8 mouse cellular contexts compared by ENCODE assay signal in the genomic region with DNA sequence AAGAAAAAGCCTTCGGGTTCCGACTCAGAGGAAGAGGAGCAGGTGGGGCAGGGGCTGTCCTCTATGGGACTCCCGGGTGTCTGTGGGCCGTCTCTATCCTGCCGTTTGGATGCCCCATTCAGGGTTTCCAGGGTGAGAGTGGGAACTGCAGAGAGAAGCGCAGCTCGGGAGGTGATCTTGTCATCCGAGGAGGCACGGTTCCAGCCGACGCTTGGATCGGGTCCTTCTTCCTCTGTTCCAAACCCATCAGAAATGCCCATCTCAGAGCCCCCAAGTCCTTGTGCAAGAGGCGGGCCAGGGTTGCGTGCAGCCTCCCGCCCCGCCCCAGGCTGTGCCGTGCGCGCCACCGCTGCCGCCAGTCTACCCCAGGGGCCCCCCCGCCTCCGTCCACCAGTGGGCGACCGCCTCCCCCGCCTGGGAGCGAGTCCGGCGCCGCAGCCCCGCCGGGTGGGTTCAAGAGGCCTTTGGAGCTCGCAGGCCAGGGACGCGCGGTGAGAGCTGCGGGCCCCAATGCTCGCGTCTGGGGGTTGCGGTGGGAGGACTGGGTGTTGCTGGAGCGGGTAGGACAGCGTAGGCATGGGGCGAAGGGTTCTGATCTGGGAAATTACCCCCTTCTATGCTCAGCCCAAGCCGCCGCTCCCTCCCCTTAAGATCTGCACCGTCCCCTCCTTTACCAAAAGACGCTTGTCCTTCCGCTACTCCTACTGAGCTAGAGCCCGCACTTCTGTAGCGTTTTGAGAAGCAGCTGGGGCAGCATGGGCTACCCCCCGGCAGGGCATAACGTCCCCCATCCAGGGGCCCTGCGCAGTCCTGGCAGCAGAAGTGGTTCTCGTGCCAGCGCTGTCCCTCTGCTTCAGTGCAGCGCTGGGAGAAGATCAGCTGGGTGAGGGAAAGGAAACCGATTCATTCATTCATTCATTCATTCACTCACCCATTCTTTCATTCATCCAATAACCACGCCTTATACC. TPM values are rescaled to one million over a fixed set of nuclear protein-coding genes. Genes with fewer than 3 reads are reported as not detected.
DNase-seq lines count a peak whose midpoint lies in the region; ATAC-seq and TF ChIP-seq lines count a peak whose summit lies in the region.

Frs3 (plus strand) TSS at position 423 of the 968 bp plus-strand sequence.

- peak; percentile 10 for ATAC-seq in CD4-positive, CD25-positive, alpha-beta regulatory T cell, adult 4 months
- peak; percentile 68 for ATAC-seq in heart, embryonic 11.5 days (replicated peaks; ENCODE audit: insufficient number of reproducible peaks, low FRiP score, low TSS enrichment)
- ATAC-seq in kidney, embryonic 16.5 days (ENCODE audit: low FRiP score, low TSS enrichment), result peak; percentile 68
- peak; percentile 65 for ATAC-seq in liver, embryonic 13.5 days (ENCODE audit: low read depth)
- ATAC-seq in stomach, embryonic 14.5 days (ENCODE audit: insufficient number of reproducible peaks, insufficient read depth, low FRiP score, low read depth), result peak; percentile 59

- H3K27me3 ChIP-seq in heart, embryonic 11.5 days (ENCODE audit: control insufficient read depth, insufficient read depth, low read length), result peaks cover 10% of the 10 kb centered on the region
- H3K27me3 ChIP-seq in kidney, embryonic 16.5 days (ENCODE audit: insufficient read depth, low read length), result no peaks in the 10 kb centered on the region
- peaks cover 30% of the 10 kb centered on the region for H3K27me3 ChIP-seq in liver, embryonic 13.5 days
- no peaks in the 10 kb centered on the region for H3K27me3 ChIP-seq in stomach, embryonic 14.5 days (ENCODE audit: control insufficient read depth, insufficient read depth, low read length)

- peak within 1 kb of the TSS; percentile 61; the same call in 1 of the 2 replicates for H3K27ac ChIP-seq in bone marrow macrophage, adult 2 months (ENCODE audit: insufficient read depth, low read depth, low read length)
- H3K27ac ChIP-seq in embryonic fibroblast, embryonic 13.5 days (ENCODE audit: insufficient read depth, low read length), result no peak within 1 kb of the TSS; the same call in 1 of the 2 replicates
- H3K27ac ChIP-seq in heart, embryonic 11.5 days (ENCODE audit: low read depth, low read length), result peak within 1 kb of the TSS; percentile 83
- peak within 1 kb of the TSS; percentile 72 for H3K27ac ChIP-seq in kidney, embryonic 16.5 days (ENCODE audit: low read length)
- H3K27ac ChIP-seq in liver, embryonic 13.5 days, result peak within 1 kb of the TSS; percentile 69
- H3K27ac ChIP-seq in stomach, embryonic 14.5 days (ENCODE audit: low read length), result peak within 1 kb of the TSS; percentile 79

- TF ChIP-seq POLR2A in bone marrow macrophage, adult 2 months (IDR thresholded peaks at IDR 0.05; ENCODE audit: borderline replicate concordance, low read depth, low read length), result no peak
- peak; percentile 58 for TF ChIP-seq POLR2A in embryonic fibroblast, embryonic 13.5 days (IDR thresholded peaks at IDR 0.05; ENCODE audit: low read depth, low read length)

- peak within 1 kb of the TSS; percentile 100 for H3K4me2 ChIP-seq in heart, embryonic 11.5 days
- peak within 1 kb of the TSS; percentile 83 for H3K4me2 ChIP-seq in kidney, embryonic 16.5 days (replicated peaks; ENCODE audit: low read depth, low read length)
- peak within 1 kb of the TSS; percentile 98 for H3K4me2 ChIP-seq in liver, embryonic 13.5 days
- H3K4me2 ChIP-seq in stomach, embryonic 14.5 days (replicated peaks; ENCODE audit: low read depth, low read length), result peak within 1 kb of the TSS; percentile 97

- DNase-seq in liver, embryonic 13.5 days, result peak; percentile 68
- DNase-seq in naive thymus-derived CD4-positive, alpha-beta T cell, adult 2 months (ENCODE audit: low read depth), result peak; percentile 61

- peak within 1 kb of the TSS; percentile 85 for H3K9ac ChIP-seq in heart, embryonic 11.5 days (ENCODE audit: low read depth, low read length)
- peak within 1 kb of the TSS; percentile 83 for H3K9ac ChIP-seq in kidney, embryonic 16.5 days (replicated peaks; ENCODE audit: low read length)
- peak within 1 kb of the TSS; percentile 80 for H3K9ac ChIP-seq in liver, embryonic 13.5 days
- H3K9ac ChIP-seq in stomach, embryonic 14.5 days (replicated peaks; ENCODE audit: low read depth, low read length), result peak within 1 kb of the TSS; percentile 74

- peak within 1 kb of the TSS; percentile 77 for H3K4me3 ChIP-seq in bone marrow macrophage, adult 2 months (ENCODE audit: insufficient read depth, low read length)
- H3K4me3 ChIP-seq in embryonic fibroblast, embryonic 13.5 days (ENCODE audit: insufficient read depth, low read length), result peak within 1 kb of the TSS; percentile 83
- peak within 1 kb of the TSS; percentile 87 for H3K4me3 ChIP-seq in heart, embryonic 11.5 days (ENCODE audit: low read depth, low read length)
- peak within 1 kb of the TSS; percentile 75 for H3K4me3 ChIP-seq in kidney, embryonic 16.5 days (ENCODE audit: low read length)
- peak within 1 kb of the TSS; percentile 72 for H3K4me3 ChIP-seq in liver, embryonic 13.5 days (replicated peaks)
- H3K4me3 ChIP-seq in stomach, embryonic 14.5 days (ENCODE audit: low read depth, low read length), result peak within 1 kb of the TSS; percentile 89

- H3K36me3 ChIP-seq in heart, embryonic 11.5 days (ENCODE audit: control insufficient read depth, insufficient read depth, low read length), result no peaks in the 10 kb centered on the region
- peaks cover 19% of the 10 kb centered on the region; the same call in 1 of the 2 replicates for H3K36me3 ChIP-seq in kidney, embryonic 16.5 days (ENCODE audit: insufficient read depth, low read length)
- peaks cover 23% of the 10 kb centered on the region for H3K36me3 ChIP-seq in liver, embryonic 13.5 days
- H3K36me3 ChIP-seq in stomach, embryonic 14.5 days (ENCODE audit: control insufficient read depth, insufficient read depth, low read length), result peaks cover 17% of the 10 kb centered on the region

- TF ChIP-seq CTCF in bone marrow macrophage, adult 2 months (IDR thresholded peaks at IDR 0.05; ENCODE audit: low read depth, low read length), result no peak
- no peak for TF ChIP-seq CTCF in embryonic fibroblast, embryonic 13.5 days (IDR thresholded peaks at IDR 0.05; ENCODE audit: borderline replicate concordance, insufficient read depth, low read length)

- H3K4me1 ChIP-seq in bone marrow macrophage, adult 2 months (ENCODE audit: control insufficient read depth, insufficient read depth, low read length), result peaks cover 17% of the 10 kb centered on the region
- peaks cover 6% of the 10 kb centered on the region; the same call in 1 of the 2 replicates for H3K4me1 ChIP-seq in embryonic fibroblast, embryonic 13.5 days (ENCODE audit: control insufficient read depth, insufficient read depth, low read length)
- H3K4me1 ChIP-seq in heart, embryonic 11.5 days (ENCODE audit: control insufficient read depth, insufficient read depth, low read length), result peaks cover 11% of the 10 kb centered on the region
- peaks cover 20% of the 10 kb centered on the region for H3K4me1 ChIP-seq in kidney, embryonic 16.5 days (ENCODE audit: insufficient read depth, low read length)
- H3K4me1 ChIP-seq in liver, embryonic 13.5 days (replicated peaks), result peaks cover 43% of the 10 kb centered on the region
- peaks cover 14% of the 10 kb centered on the region for H3K4me1 ChIP-seq in stomach, embryonic 14.5 days (ENCODE audit: control insufficient read depth, insufficient read depth, low read length)

- WGBS in heart, embryonic 11.5 days (ENCODE audit: insufficient replicate concordance), result 1% methylated on average over 57 of the region's 58 CpGs
- WGBS in kidney, embryonic 16.5 days, result 1% methylated on average over 57 of the region's 58 CpGs
- WGBS in liver, embryonic 13.5 days (ENCODE audit: insufficient replicate concordance), result 2% methylated on average over 58 of the region's 58 CpGs
- 1% methylated on average over 57 of the region's 58 CpGs for WGBS in stomach, embryonic 14.5 days

- no peaks in the 10 kb centered on the region for H3K9me3 ChIP-seq in heart, embryonic 11.5 days (replicated peaks; ENCODE audit: control insufficient read depth, low read length)
- H3K9me3 ChIP-seq in kidney, embryonic 16.5 days (ENCODE audit: low read length), result no peaks in the 10 kb centered on the region
- no peaks in the 10 kb centered on the region for H3K9me3 ChIP-seq in liver, embryonic 13.5 days (replicated peaks)
- H3K9me3 ChIP-seq in stomach, embryonic 14.5 days (ENCODE audit: control insufficient read depth, low read depth, low read length), result no peaks in the 10 kb centered on the region

RNA-seq across cellular contexts. Expression of gene Frs3, which starts in this region (rescaled TPM):
- under 1 TPM; 0.16 to 0.49 TPM for polyA plus RNA-seq in CD4-positive, CD25-positive, alpha-beta regulatory T cell, adult 4 months (2017; shearing (Covaris generic))
- polyA plus RNA-seq in bone marrow macrophage, adult 2 months (2012; ENCODE audit: insufficient read depth, insufficient read length, missing spikeins), result 3.1 and 8.4 TPM in 2 replicates
- 2.5 and 2.7 TPM in 2 replicates for polyA plus RNA-seq in embryonic fibroblast, embryonic 13.5 days (2011; ENCODE audit: insufficient read length, low read depth, missing spikeins)
- 2.2 and 2.7 TPM in 2 replicates for polyA plus RNA-seq in heart, embryonic 11.5 days (2014; fragmentation: Nextera tagmentation; extraction: Ambion mirVana)
- polyA plus RNA-seq in kidney, embryonic 16.5 days (2015; fragmentation: Nextera tagmentation; extraction: Ambion mirVana), result 6.6 and 7.3 TPM in 2 replicates
- polyA plus RNA-seq in liver, embryonic 13.5 days (2015; fragmentation: Nextera tagmentation; extraction: Ambion mirVana), result 0.96 and 1.4 TPM in 2 replicates
- 4.2 and 5.2 TPM in 2 replicates for polyA plus RNA-seq in stomach, embryonic 14.5 days (2014; fragmentation: Nextera tagmentation; extraction: Ambion mirVana)

Comparison
In these comparisons a context has a peak if more than half of its experiments do, and no peak if none do; other contexts are left out.
1. Peak in ATAC-seq in CD4-positive, CD25-positive, alpha-beta regulatory T cell, adult 4 months; RNA of the gene not detected or under 1 TPM.
2. ATAC-seq: peak in every context shown above with its lines; median percentile 68 in heart, embryonic 11.5 days; 68 in kidney, embryonic 16.5 days; 65 in liver, embryonic 13.5 days; 59 in stomach, embryonic 14.5 days; 10 in CD4-positive, CD25-positive, alpha-beta regulatory T cell, adult 4 months.